Mouse (Mus musculus): Measurements from ENCODE around the gene Bicc1. TPM values are rescaled to one million over a fixed set of nuclear protein-coding genes. Genes with fewer than 3 reads are reported as not detected.

The Bicc1 gene
- 12.3 and 13.3 TPM in 2 replicates for total RNA-seq (2014; rRNA removed; ENCODE audit: low replicate concordance)
- polyA plus RNA-seq (2015; fragmentation: Nextera tagmentation; extraction: Ambion mirVana): 11.3 and 12.3 TPM in 2 replicates

DNA sequence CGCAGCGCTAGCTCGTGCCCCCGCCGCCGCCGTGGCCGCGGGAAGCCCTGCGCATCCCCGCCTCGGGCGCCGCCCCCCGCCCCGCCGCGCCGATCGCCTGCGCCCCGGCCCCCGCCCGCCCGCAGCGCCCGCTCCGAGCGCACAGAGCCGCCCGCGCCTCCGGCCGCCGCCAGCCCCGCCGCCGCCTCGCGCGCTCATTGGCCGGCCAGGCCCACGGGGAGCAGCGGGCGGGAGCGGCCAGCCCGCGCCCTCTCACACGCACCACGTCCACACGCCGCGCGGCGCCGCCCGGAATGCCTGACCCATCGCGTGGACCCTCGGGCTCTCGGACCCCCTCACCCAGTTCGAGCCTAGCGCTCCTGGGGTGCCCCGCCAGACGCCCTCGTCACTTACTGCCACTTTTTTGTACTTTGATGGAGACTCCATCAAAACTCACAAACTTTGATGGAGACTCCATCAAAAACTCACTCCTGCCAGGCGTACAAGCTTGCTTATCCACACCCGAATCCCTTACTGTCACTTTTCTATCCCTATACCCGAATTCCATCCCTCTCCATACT is at the start of gene Bicc1:
Gene Bicc1, minus strand, starts transcription at position 25 of the 560 bp plus-strand sequence.
- DNase-seq (ENCODE audit: low spot score): peak; percentile 47
- Histone ChIP-seq H3K9me3 (replicated peaks; ENCODE audit: control insufficient read depth, low read length) (no peaks in the 10 kb centered on the region), H3K4me3 (ENCODE audit: low read depth, low read length) (peak within 1 kb of the TSS; percentile 83), H3K4me2 (ENCODE audit: low read depth, low read length) (peak within 1 kb of the TSS; percentile 99), H3K36me3 (replicated peaks; ENCODE audit: control insufficient read depth, insufficient read depth, low read length) (no peaks in the 10 kb centered on the region), H3K4me1 (ENCODE audit: control insufficient read depth, insufficient read depth) (0 out of 2 replicates have a peak, but pooled peaks cover 4% of the 10 kb centered on the region), H3K27ac (ENCODE audit: low read depth) (peak within 1 kb of the TSS; percentile 71), H3K27me3 (ENCODE audit: control insufficient read depth, insufficient read depth, low read length) (peaks cover 8% of the 10 kb centered on the region; the same call in 1 of the 2 replicates), H3K9ac (replicated peaks; ENCODE audit: low read depth, low read length) (peak within 1 kb of the TSS; percentile 76)
- ATAC-seq (ENCODE audit: insufficient read depth, low read depth): peak; percentile 90
- TF ChIP-seq CTCF (IDR thresholded peaks at IDR 0.05; ENCODE audit: low read depth) (no peak), EP300 (IDR thresholded peaks at IDR 0.05; ENCODE audit: low read depth) (no peak)
- 2% methylated on average over 46 of the region's 69 CpGs for WGBS

DNA sequence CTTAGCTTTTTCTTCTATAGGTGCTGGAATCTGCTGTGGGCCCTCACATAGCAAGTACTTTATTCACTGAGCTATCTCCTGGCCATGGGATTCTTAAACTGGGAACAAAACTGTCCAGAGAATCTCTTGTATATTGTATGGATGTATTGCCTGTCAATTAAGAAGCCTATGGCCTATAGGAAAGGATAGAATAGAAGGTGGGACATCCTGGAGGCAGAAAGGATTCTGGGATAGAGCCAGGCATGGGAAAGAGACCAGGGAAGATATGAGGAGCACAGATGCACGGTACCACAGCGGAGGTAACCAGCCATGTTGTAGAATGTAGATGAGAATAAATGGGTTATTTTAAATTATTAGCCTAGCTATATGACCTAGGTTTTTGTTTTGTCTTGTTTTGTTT is 42.0 kb upstream of the Bicc1 start:
- WGBS: 79% methylated on average over 2 of the region's 2 CpGs
- no peaks in the 10 kb centered on the region for H3K27me3 ChIP-seq (ENCODE audit: control insufficient read depth, insufficient read depth, low read length)
- no peak for TF ChIP-seq CTCF (IDR thresholded peaks at IDR 0.05; ENCODE audit: low read depth)
- no peak for TF ChIP-seq EP300 (IDR thresholded peaks at IDR 0.05; ENCODE audit: low read depth)
- no peak for ATAC-seq (ENCODE audit: insufficient read depth, low read depth)
- no peaks in the 10 kb centered on the region for H3K36me3 ChIP-seq (replicated peaks; ENCODE audit: control insufficient read depth, insufficient read depth, low read length)
- no peak for DNase-seq (ENCODE audit: low spot score)
- H3K9me3 ChIP-seq (replicated peaks; ENCODE audit: control insufficient read depth, low read length): no peaks in the 10 kb centered on the region
- H3K4me2 ChIP-seq (ENCODE audit: low read depth, low read length): no peak overlapping the region
- H3K4me1 ChIP-seq (ENCODE audit: control insufficient read depth, insufficient read depth): no peaks in the 10 kb centered on the region
- H3K4me3 ChIP-seq (ENCODE audit: low read depth, low read length): no peak overlapping the region
- no peak overlapping the region for H3K27ac ChIP-seq (ENCODE audit: low read depth)
- H3K9ac ChIP-seq (replicated peaks; ENCODE audit: low read depth, low read length): no peak overlapping the region

GRCm38 (mm10) chr10:71200964-71201363 is 41.5 kb upstream of the Bicc1 start:
- H3K9me3 ChIP-seq (replicated peaks; ENCODE audit: control insufficient read depth, low read length): no peaks in the 10 kb centered on the region
- H3K4me3 ChIP-seq (ENCODE audit: low read depth, low read length): no peak overlapping the region
- H3K4me2 ChIP-seq (ENCODE audit: low read depth, low read length): no peak overlapping the region
- TF ChIP-seq CTCF (IDR thresholded peaks at IDR 0.05; ENCODE audit: low read depth) (no peak), EP300 (IDR thresholded peaks at IDR 0.05; ENCODE audit: low read depth) (no peak)
- no peaks in the 10 kb centered on the region for H3K27me3 ChIP-seq (ENCODE audit: control insufficient read depth, insufficient read depth, low read length)
- H3K36me3 ChIP-seq (replicated peaks; ENCODE audit: control insufficient read depth, insufficient read depth, low read length): no peaks in the 10 kb centered on the region
- no peaks in the 10 kb centered on the region for H3K4me1 ChIP-seq (ENCODE audit: control insufficient read depth, insufficient read depth)
- ATAC-seq (ENCODE audit: insufficient read depth, low read depth) (no peak), DNase-seq (ENCODE audit: low spot score) (no peak)
- H3K9ac ChIP-seq (replicated peaks; ENCODE audit: low read depth, low read length): no peak overlapping the region
- H3K27ac ChIP-seq (ENCODE audit: low read depth): no peak overlapping the region
- whole genome bisulfite sequencing: 44% methylated on average over 5 of the region's 5 CpGs

DNA sequence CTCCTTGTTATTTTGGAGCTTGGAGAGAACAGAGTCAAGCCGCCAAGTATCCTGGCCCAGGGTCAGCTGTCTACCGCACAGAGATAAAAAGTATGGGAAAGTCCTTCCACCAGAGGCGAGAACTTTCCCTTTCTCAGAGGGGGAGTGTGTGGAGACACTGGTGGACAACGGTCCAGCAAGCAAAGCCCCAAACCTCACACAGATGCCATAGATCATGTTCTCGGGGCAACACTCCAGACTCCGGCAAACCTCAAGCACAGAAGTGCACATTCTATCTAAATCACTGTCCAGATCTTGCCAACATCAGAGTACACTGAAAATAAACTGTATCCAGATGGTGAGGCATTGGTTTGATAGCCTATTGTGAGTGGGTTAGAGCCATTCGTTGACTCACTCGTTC is 39.2 kb upstream of the Bicc1 start:
- Histone ChIP-seq H3K36me3 (replicated peaks; ENCODE audit: control insufficient read depth, insufficient read depth, low read length) (no peaks in the 10 kb centered on the region), H3K4me2 (ENCODE audit: low read depth, low read length) (no peak overlapping the region), H3K9ac (replicated peaks; ENCODE audit: low read depth, low read length) (no peak overlapping the region), H3K4me1 (ENCODE audit: control insufficient read depth, insufficient read depth) (no peaks in the 10 kb centered on the region), H3K27ac (ENCODE audit: low read depth) (no peak overlapping the region), H3K4me3 (ENCODE audit: low read depth, low read length) (no peak overlapping the region), H3K9me3 (replicated peaks; ENCODE audit: control insufficient read depth, low read length) (no peaks in the 10 kb centered on the region), H3K27me3 (ENCODE audit: control insufficient read depth, insufficient read depth, low read length) (no peaks in the 10 kb centered on the region)
- DNase-seq (ENCODE audit: low spot score): no peak
- WGBS: 74% methylated on average over 8 of the region's 8 CpGs
- TF ChIP-seq EP300 (IDR thresholded peaks at IDR 0.05; ENCODE audit: low read depth) (no peak), CTCF (IDR thresholded peaks at IDR 0.05; ENCODE audit: low read depth) (no peak)
- ATAC-seq (ENCODE audit: insufficient read depth, low read depth): no peak

GRCm38 (mm10) chr10:71197036-71197785 is 37.7 kb upstream of the Bicc1 start:
- peak overlapping the region; percentile 20; the same call in 1 of the 2 replicates for H3K27ac ChIP-seq (ENCODE audit: low read depth)
- no peak for ATAC-seq (ENCODE audit: insufficient read depth, low read depth)
- no peak for DNase-seq (ENCODE audit: low spot score)

More at GRCm38 (mm10) chr10:71197036-71197785, 37.7 kb upstream of the Bicc1 start:
- Histone ChIP-seq H3K4me3 (ENCODE audit: low read depth, low read length) (no peak overlapping the region), H3K9me3 (replicated peaks; ENCODE audit: control insufficient read depth, low read length) (no peaks in the 10 kb centered on the region), H3K36me3 (replicated peaks; ENCODE audit: control insufficient read depth, insufficient read depth, low read length) (no peaks in the 10 kb centered on the region), H3K9ac (replicated peaks; ENCODE audit: low read depth, low read length) (no peak overlapping the region), H3K4me1 (ENCODE audit: control insufficient read depth, insufficient read depth) (peaks cover 7% of the 10 kb centered on the region; the same call in 1 of the 2 replicates), H3K27me3 (ENCODE audit: control insufficient read depth, insufficient read depth, low read length) (no peaks in the 10 kb centered on the region), H3K4me2 (ENCODE audit: low read depth, low read length) (no peak overlapping the region)
- WGBS: 52% methylated on average over 14 of the region's 14 CpGs
- no peak for TF ChIP-seq EP300 (IDR thresholded peaks at IDR 0.05; ENCODE audit: low read depth)
- TF ChIP-seq CTCF (IDR thresholded peaks at IDR 0.05; ENCODE audit: low read depth): no peak
